Mouse (Mus musculus) embryo, embryonic 11 days (tissue): Measurements from ENCODE around the gene Spdye4a.

ENCODE experiments used
- DNase-seq: peaks from one replicate; pipeline ENCODE4 v3.0.0-alpha.2; 2015

The Spdye4a gene

DNA sequence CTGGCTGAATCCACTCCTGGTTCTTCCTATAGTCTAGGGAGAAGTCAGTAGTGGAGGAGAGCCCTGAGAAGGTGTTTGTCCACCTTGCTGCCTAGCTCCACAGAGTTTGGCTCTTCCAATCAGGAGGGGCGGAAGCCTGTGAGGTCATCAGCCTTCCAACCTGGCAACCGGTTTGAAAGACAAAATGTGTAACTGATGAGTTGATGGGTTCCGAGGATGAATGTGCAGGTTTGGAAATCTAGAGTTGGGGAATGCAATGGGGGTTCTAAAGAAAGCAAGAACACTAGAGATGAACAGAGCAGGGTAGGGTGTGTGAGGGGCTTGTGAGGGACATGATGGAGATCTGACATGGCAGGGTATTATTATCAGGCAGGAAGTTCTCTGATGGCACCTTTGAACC, at the start of gene Spdye4a:
Spdye4a (minus strand) TSS at position 101 of the 400 bp plus-strand sequence.
- DNase-seq = no peak

DNA sequence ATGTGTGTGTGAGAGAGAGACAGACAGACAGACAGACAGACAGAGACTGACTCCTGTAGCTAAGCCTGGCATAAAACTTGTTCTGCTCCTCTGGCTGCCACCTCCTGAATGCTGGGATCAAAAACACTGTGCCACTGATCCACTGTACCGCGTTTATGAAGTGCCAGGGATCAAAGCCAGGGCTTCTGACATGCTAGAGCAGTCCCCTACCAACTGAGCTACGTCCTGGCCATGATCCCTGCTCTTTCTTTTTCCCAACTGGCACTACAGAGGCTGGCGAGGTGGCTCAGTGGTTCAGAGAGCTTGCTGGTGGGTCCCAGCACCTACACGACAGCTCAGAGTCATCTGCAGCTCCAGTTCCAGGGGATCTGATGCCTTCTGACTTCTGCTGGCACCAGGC, 49.1 kb upstream of the Spdye4a start:
- DNase-seq = no peak

DNA sequence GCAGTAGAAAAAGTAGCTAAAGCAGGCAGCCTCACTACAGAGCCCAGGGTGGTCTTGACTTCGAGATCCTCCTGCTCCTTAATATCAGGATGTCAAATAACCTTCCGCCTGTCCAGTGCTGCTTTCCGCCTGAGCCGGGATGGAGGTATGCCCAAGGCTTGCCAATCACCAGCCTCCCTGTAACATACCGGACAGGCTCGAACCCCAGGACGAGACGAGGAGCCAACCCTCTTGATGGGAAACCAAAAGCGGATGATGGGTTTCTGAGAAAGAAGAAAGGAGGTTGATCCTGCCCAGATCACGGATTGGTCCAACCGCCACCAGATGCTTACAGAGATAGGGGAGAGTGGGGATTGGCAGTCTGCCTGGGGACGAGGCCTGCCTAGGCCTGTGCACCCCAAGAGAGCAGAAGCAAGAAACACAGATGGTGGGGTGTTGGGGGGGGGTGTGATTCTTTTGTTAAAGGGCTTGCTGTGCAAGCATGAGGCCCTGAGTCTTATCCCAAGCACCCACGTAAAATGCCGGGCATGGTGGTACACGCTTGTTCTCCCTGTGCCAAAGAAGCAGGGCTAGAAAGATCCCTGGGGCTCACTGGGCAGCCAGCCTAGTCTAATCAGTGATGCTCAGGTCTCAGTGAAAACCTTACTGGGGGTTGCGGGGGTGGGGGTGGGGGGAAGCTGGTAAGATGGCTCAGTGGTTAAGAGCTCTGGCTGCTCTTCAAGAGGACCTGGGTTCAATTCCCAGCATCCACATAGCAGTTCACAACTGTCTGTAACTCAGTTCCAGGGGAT, 46.0 kb upstream of the Spdye4a start:
- DNase-seq = no peak

DNA sequence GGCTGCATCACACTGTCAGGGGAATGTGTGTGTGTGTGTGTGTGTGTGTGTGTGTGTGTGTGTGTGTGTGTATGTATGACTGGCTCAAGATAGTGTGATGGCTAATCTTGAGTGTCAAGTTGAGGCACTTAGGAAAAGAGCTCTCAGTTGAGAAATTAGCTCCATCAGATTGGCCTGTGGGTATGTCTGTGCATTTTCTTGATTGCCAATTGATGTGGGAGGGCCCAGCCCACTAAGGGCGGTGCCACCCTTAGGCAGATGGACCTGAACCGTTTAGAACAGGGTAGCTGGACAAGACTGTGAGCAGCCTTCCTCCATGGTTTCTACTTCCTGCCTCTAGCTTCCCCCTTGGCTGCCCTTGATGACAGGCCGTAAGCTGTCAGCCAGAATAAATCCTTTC, 45.4 kb upstream of the Spdye4a start:
- DNase-seq = no peak

DNA sequence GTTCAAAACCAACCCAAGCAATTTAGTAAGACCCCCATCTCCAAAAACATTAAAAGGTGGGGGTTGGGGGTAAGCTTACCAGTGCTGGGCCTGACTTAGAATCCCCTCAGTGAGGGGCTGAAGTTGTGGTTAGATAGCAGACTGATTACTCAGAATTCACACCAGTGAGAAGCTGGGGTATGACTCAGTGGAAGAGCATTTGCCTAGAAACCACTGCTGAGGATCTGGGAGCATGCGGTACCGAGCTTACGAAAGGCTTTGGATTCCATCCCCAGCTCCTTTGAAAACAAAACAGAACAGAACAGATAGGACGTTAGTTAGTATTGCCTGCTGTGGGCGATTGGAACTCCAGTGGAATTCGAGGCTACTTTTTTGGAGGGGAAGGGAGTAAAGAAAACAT, 45.0 kb upstream of the Spdye4a start:
- DNase-seq = no peak

- no peak for DNase-seq
These were observed 43.4 kb upstream of the Spdye4a start for GRCm38 (mm10) chr5:143270151-143270519.

- peak; percentile 86 for DNase-seq
These were observed 42.9 kb upstream of the Spdye4a start, which contains the start of gene Zfp316 for GRCm38 (mm10) chr5:143269363-143270150. Gene Zfp316 (minus strand): TSS chr5:143270022.

GRCm38 (mm10) chr5:143268985-143269362, 42.3 kb upstream of the Spdye4a start:
- DNase-seq = no peak

GRCm38 (mm10) chr5:143266794-143267193, 40.1 kb upstream of the Spdye4a start:
- DNase-seq = no peak

DNA sequence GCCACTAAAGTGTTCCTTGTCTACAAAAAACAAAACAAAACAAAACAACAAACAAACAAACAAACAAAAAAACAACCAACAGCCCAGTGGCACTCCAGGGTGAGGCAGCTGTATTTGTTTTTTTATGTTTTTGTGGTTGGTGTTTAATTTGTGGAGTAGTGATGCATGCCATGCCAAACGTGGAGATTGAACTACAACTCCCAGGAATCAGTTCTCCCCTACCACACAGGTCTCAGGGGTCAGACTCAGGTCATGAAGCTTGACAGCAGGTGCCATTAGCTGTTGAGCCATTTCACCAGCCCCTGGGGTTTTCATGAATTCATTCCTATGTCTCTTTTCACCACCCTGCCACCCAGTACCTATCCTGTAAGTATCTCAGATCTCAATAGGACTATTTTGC, 38.7 kb upstream of the Spdye4a start:
- DNase-seq = no peak

GRCm38 (mm10) chr5:143264689-143265088, 38.0 kb upstream of the Spdye4a start:
- DNase-seq = no peak

DNA sequence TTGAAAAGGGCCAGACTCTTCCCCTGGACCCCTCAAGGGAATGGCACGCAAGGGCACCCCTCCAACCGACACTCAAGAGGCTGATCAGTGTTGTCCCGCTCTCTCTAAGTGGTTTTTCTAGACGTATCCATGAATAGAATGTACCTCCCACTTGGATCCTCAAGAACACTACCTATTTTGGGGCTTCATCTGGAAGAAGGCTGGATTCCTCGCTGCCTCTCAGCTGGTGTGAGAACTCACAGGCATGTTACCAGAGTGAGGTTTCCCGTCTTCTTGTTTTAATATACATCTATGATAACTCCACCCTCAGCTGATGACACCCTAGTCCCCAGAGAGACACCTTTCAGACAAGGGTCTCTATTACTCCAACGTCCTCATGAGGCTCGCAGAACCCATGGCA, 34.9 kb upstream of the Spdye4a start:
- DNase-seq = no peak

- DNase-seq = no peak
These were observed 29.1 kb upstream of the Spdye4a start for GRCm38 (mm10) chr5:143255802-143256201.

GRCm38 (mm10) chr5:143255131-143255519, 28.4 kb upstream of the Spdye4a start:
- peak; percentile 32 for DNase-seq

GRCm38 (mm10) chr5:143254487-143255130, 27.9 kb upstream of the Spdye4a start:
- peak; percentile 39 for DNase-seq

DNA sequence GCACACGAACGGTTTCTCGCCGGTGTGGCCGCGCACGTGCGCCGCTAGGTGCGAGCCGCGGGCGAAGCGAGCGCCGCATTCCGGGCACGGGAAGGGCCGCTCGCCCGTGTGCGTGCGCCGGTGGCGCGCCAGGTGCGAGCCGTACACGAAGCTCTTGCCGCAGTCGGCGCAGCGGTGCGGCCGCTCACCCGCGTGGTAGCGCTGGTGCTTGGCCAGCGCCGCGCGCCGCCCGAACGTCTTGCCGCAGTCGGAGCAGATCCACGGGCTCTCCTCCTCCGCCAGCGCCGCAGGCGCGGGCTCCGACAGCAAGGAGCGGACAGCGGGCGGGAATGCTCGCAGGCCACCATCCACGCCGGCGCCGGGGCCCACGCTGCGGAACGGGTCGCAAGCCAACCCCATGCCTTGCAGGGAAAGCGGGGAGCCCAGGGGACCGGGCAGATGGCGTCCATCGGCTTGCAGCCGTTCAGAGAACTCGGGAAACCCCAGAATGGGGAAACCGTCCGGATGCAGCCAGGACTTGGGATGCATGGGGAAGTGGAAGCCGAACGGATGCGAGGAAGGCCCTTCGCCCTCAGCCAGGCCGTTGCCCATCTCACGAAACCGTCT, 27.3 kb upstream of the Spdye4a start:
- no peak for DNase-seq

GRCm38 (mm10) chr5:143253186-143253880, 26.6 kb upstream of the Spdye4a start:
- peak; percentile 53 for DNase-seq

GRCm38 (mm10) chr5:143252791-143253185, 26.1 kb upstream of the Spdye4a start:
- DNase-seq = no peak

DNA sequence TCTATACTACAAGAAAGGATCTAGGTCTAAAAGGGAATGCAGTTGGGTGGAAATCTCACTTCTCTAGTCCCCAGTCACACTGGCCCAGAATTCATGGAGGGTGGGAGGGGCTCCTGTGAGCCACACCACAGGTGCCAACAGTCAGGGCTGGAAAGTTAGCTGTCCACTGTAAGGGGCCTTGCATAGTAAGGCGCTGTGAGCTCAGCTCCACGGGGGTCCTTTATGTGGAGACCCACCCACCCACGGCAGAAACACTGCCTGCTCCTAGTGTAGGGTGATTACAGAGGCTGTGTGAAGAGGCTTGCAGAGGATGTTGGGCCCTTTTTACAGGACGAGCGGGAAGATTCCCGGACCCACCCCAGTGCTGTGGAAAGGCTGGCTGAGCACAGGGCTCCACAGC, 25.3 kb upstream of the Spdye4a start:
- no peak for DNase-seq

- no peak for DNase-seq
These were observed 18.2 kb upstream of the Spdye4a start for GRCm38 (mm10) chr5:143244926-143245325.

DNA sequence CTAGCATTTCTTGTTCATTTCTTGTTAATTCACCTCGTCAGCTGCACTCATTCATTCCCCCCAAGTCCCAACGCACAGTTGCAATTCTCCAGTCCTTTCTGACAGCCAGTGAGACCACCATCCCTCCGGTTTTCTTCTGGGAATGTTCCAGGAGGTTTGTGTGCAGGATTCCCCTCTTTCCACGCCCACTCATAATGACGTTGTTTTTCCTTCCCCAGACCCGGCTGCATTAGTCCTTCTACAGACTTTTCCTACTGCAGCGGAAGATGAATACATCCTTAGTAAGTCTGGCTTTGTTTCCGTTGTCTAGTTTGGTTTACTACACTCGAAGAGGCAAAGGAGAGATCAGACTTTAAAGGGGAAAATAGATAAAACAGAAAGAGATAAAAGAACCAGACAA, 9.3 kb upstream of the Spdye4a start:
- no peak for DNase-seq

DNA sequence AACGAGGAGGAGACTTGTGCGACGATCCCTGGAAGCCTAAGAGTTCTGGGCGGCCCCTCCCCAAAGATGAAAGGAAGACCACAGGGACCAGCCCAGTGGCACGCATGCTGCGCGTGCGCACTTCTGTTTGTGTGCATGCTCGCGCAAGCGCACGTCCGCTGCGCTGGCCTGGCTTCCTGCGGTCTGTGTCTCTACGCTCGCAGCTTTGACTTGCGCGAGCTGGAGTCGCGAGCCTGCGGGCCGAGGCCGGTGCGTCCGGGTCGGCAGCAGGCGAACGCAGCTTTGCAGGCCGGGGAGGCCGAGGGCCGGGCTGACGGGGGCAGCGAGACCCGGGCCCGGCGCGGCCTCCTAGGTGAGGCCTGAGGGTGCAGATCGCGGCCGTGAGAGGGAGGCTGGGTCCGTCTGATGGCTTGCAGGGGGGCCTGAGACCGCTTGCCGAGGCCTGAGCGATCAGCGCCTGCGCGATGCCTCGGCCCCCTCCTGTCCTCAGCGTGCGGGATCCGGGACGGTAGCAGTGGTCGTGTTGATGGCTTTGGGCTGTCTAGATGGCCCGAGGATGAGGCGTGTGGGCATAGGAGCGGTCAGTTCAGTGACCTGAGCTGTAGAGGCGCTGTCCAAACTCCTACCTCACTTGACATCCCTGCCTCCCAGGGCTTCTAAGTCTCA, 8.5 kb upstream of the Spdye4a start, which contains the start of gene Zfp12:
Zfp12 (plus strand) TSS at position 136 of the 666 bp plus-strand sequence.
- DNase-seq = peak; percentile 99
